Mouse (Mus musculus) cerebellum, adult 2 months (tissue): ENCODE results near the gene Fanca. TPM values are rescaled to one million over a fixed set of nuclear protein-coding genes. Genes with fewer than 3 reads are reported as not detected.

Source experiments
- DNase-seq, 2 experiments: peaks; one replicate each; pipeline ENCODE4 v3.0.0; 2021
- H3K27ac ChIP-seq: fragments of 200-500 bp; 2 replicates; pipeline ENCODE4 v1.5.1; 2012; ENCODE audit warnings: low read length, control low read depth, inconsistent platforms; ENCODE audit not compliant: insufficient read depth
- H3K27me3 ChIP-seq: fragments of 200-500 bp; 2 replicates; pipeline ENCODE4 v1.6.1; 2012; ENCODE audit warnings: inconsistent platforms, mild to moderate bottlenecking, low read length, moderate library complexity; ENCODE audit not compliant: control insufficient read depth, insufficient read depth
- H3K4me1 ChIP-seq: fragments of 200-500 bp; 2 replicates; pipeline ENCODE4 v1.6.1; 2011; ENCODE audit warnings: low read length; ENCODE audit not compliant: control insufficient read depth, insufficient read depth
- H3K4me3 ChIP-seq: fragments of 200-500 bp; replicated peaks from 2 replicates; pipeline ENCODE3; 2011; ENCODE audit warnings: mild to moderate bottlenecking, low read depth, low read length, control low read depth; ENCODE audit not compliant: insufficient read depth
- CTCF ChIP-seq: fragments of 200-500 bp; IDR thresholded peaks from 2 replicates; pipeline ENCODE4 v1.5.1; 2011; ENCODE audit warnings: low read depth, mild to moderate bottlenecking, control low read depth, low read length, moderate library complexity, borderline replicate concordance; ENCODE audit not compliant: insufficient read depth
- POLR2A ChIP-seq: fragments of 200-500 bp; IDR thresholded peaks from 2 replicates; pipeline ENCODE4 v1.6.1; 2011; ENCODE audit warnings: low read length, control low read depth, borderline replicate concordance; ENCODE audit not compliant: insufficient read depth
- WGBS: fragments of 180-500 bp; shearing (Covaris S2); methylation state at CpG from one replicate; pipeline ENCODE4 v1.1.7; 2018; 5-methylcytosine and 5-hydroxymethylcytosine counted together
- polyA plus RNA-seq: library from polyadenylated mRNA; depleted of rRNA; stranded (reverse); fragments of >200 nt; gene quantifications from 2 replicates; pipeline ENCODE4 v1.2.3, GENCODE M21; 2012; rRNA removed

Fanca gene
- 3.9 and 4.5 TPM in 2 replicates for polyA plus RNA-seq

DNA sequence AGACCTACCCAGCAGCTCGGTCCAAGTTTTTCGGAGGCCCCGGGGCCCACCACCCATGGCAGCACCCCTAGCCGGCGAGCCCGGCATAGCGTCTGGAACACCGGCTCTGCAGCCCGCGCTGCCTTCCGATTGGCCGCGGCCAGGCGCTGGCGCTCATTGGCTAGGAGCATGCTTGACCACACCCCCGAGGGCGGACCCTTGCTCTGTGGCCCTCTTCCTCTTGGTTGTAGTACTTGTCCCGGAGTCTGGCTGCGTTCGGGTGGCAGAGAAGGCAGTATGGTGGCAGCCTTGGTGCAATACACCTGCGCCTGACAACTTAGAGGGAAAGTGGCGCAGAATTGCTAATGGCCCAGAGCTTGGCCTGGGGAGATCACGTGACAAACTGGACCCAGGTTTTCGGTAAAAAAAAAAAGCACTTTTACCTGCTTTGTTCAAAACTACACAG is at the start of gene Fanca:
Gene Fanca, minus strand, starts transcription at position 110 of the 445 bp plus-strand sequence.
- under 1% methylated on average over 24 of the region's 24 CpGs for WGBS
- no peak within 1 kb of the TSS for H3K27ac ChIP-seq
- peak within 1 kb of the TSS; percentile 56 for H3K4me3 ChIP-seq
- peak; percentile 42; the same call in 1 of the 2 replicates for TF ChIP-seq POLR2A
- TF ChIP-seq CTCF, result peak; percentile 27; the same call in 1 of the 2 replicates
- peaks cover 3% of the 10 kb centered on the region; the same call in 1 of the 2 replicates for H3K4me1 ChIP-seq
- peak; percentile 93 for DNase-seq
- H3K27me3 ChIP-seq, result no peaks in the 10 kb centered on the region

DNA sequence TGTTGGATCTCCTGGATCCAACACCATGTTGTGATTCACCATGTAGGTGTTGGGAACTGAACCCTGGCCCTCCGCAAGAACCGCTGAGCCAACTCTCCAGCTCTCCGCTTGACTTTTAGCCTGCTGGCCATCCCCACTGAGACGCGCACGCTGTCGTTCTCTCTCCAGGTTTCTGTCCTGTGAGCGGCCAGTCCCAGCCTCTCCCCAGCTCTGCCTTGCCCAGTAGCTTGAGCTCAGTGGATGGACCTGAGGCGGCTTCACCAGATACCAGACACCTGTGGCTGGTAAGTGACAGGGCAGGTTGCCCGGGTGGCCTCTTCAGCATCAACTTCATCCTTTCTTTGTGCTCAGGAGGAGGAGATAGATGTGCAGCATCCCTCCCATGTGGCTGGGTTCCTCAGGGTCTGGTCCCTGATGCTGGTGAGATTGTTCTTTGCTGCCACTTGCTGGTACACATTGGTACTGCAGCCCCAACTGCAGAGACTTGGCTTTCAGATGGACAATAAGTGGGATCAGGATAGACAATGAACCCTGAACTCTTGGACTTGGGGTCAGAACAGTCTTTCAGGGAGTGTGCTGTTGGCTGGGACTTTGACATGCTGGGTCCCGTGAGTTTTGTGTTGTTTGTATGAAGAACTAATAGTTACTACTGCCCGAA is 42.8 kb upstream of the Fanca start:
- no peak overlapping the region for H3K4me3 ChIP-seq
- peak; percentile 71 to 85 for DNase-seq
- WGBS, result 33% methylated on average over 12 of the region's 12 CpGs
- H3K4me1 ChIP-seq, result no peaks in the 10 kb centered on the region
- TF ChIP-seq POLR2A (no peak), CTCF (peak; percentile 97)
- no peak overlapping the region for H3K27ac ChIP-seq
- H3K27me3 ChIP-seq, result no peaks in the 10 kb centered on the region

DNA sequence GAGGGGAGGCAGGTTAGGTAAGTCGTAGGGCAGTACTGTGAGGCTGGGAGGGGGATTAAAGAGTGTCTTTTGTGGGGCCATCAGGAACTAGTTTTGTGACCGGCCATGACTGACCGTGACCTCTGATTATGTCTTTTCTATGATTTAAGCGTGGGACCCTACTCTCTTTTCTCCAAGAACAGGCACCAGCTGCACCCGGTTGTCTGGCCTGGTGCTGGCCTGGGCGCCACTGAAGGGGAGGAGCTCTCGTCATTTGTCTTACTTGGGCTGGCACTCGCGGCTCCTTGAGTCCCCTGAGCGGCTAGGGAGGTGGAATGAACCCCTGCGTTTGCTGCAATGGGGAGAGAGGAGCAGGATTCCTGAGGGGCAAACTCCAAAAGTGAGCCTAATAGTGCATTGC is 34.8 kb upstream of the Fanca start:
- Histone ChIP-seq H3K27ac (no peak overlapping the region), H3K27me3 (no peaks in the 10 kb centered on the region), H3K4me3 (no peak overlapping the region), H3K4me1 (no peaks in the 10 kb centered on the region)
- DNase-seq, result no peak
- 33% methylated on average over 11 of the region's 11 CpGs for WGBS
- TF ChIP-seq POLR2A, result no peak
- TF ChIP-seq CTCF, result no peak

DNA sequence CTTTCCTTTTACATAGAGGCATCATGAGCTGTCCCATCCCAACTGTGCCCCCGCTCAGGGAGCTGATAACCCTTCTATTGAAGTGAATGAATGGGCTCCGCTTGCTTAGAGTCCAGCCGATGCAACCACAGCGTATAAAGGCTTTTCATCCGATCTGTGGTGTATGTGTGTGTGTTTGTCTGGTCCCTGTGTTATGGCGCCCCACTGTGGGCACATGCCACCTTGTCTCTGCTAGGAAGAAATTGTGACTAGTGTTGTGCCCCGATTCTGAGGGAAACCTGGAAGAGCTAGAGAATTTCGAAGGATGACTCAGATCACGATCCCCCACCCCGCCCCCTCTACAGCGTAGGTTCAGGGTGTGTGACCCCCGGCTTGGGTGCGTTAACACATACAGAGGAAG is 34.4 kb upstream of the Fanca start:
- Histone ChIP-seq H3K4me1 (no peaks in the 10 kb centered on the region), H3K4me3 (no peak overlapping the region), H3K27me3 (no peaks in the 10 kb centered on the region), H3K27ac (no peak overlapping the region)
- peak; percentile 60 for TF ChIP-seq CTCF
- no peak for TF ChIP-seq POLR2A
- DNase-seq, result no peak
- 58% methylated on average over 13 of the region's 13 CpGs for WGBS

DNA sequence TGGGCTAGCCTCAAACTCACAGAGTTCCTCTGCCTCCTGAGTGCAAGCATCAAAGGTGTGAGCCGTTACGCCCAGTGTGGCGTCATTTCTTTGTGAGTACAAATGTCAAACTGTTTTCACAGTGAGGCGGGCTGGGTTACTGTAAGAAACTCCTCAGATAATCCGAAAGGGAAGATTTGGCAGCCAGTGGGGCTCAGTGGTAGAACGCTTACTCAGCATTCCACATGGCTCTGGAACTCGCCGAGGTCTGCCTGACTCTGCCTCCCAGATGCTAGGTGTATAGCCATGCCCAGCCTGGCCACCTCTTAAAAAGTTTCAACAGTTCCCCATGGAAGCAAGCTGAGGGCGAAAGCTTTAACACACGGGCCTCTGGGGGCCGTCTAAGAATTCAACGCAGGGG is 33.7 kb upstream of the Fanca start:
- no peak overlapping the region for H3K4me3 ChIP-seq
- H3K27ac ChIP-seq, result no peak overlapping the region
- H3K27me3 ChIP-seq, result no peaks in the 10 kb centered on the region
- DNase-seq, result no peak
- TF ChIP-seq POLR2A (no peak), CTCF (no peak)
- 81% methylated on average over 12 of the region's 12 CpGs for WGBS
- H3K4me1 ChIP-seq, result no peaks in the 10 kb centered on the region

DNA sequence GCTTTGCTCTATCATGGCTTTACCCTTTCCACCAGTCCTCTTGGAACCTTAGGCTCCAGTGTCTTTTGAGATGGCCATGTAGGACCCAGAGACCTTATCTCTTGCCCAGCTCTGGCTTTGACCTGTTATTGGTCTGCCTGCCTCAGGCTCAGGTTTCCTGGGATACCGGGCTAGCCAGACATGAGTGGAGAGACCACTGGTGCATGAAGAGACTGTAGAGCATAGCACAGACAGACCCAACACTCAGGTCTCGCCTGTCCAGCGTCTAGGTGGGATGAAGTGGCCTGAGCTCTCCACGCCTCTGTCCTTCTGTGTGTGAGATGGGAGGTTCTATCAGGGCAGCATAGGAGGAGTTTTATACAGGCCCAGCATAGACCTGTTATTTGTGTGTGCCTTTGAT is 30.7 kb upstream of the Fanca start:
- Histone ChIP-seq H3K27ac (no peak overlapping the region), H3K27me3 (no peaks in the 10 kb centered on the region), H3K4me3 (no peak overlapping the region), H3K4me1 (no peaks in the 10 kb centered on the region; the same call in 1 of the 2 replicates)
- no peak for DNase-seq
- TF ChIP-seq POLR2A (no peak), CTCF (no peak)
- WGBS, result 77% methylated on average over 4 of the region's 4 CpGs

DNA sequence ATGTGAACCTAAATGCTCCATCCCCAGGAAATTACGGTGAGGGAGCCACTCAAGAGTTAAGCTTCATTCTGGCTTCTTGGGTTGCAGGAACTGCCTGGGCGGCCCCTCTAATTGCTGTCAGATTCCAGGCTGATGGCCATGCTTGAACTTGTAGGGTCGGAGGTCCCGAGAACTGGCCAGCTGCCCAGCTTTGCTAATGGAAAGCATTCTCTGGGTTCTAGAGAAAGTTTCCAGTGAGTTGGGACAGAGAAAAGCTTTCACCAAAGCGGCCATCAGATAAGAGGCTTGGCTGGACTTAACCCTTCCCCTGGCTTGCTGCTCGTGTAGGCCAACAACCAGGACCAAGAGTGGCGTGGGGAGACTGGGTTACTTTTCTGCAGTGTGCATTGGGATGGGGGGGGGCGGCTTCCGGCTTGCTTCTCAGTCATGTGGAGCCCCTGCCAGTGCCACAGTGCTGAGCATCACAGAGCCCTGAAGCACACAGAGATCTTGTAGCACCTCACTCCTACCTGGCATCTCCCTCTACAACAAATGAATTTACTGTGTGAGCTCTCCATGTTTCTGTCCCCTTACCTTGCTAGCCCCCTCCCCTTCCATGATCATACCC is 30.0 kb upstream of the Fanca start:
- H3K4me1 ChIP-seq, result no peaks in the 10 kb centered on the region; the same call in 1 of the 2 replicates
- H3K27me3 ChIP-seq, result no peaks in the 10 kb centered on the region
- no peak overlapping the region for H3K27ac ChIP-seq
- H3K4me3 ChIP-seq, result no peak overlapping the region
- no peak for DNase-seq
- TF ChIP-seq POLR2A, result no peak
- no peak for TF ChIP-seq CTCF
- WGBS, result 44% methylated on average over 9 of the region's 9 CpGs

DNA sequence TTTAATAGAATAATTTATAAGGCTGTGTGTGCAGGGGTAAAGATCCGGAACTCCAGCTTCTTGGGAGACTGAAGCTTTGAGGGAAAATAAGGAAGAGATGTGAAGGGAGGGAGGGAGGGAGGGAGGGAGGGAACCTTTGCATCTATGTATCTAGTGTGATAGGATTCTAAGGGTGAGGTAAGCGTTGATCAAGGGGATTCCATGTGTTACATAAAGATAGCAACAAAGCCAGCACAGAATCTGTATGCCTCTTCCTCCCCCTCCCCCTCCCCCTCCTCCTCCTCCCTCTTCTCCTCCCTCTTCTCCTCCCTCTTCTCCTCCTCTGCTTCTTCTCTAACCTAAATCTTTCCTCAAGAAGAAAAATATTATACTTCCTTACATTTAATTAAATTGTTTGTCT is 28.9 kb upstream of the Fanca start:
- DNase-seq, result no peak
- no peak for TF ChIP-seq CTCF
- TF ChIP-seq POLR2A, result no peak
- Histone ChIP-seq H3K27ac (no peak overlapping the region), H3K4me3 (no peak overlapping the region), H3K27me3 (no peaks in the 10 kb centered on the region), H3K4me1 (no peaks in the 10 kb centered on the region; the same call in 1 of the 2 replicates)
- WGBS, result 93% methylated on average over 2 of the region's 2 CpGs
